Mouse (Mus musculus) T-helper 1 cell (primary cell): ENCODE results near the gene Clpb.

ENCODE experiments used
- in situ Hi-C: fragments of 300-600 bp; cut with MboI, MseI; formaldehyde crosslinking; loops from one replicate; pipeline ENCODE4 v1.15.1; 2025; ENCODE audit warnings: high pct_unique_total_duplicates

Gene Clpb

GRCm38 (mm10) chr7:101820295-101821030 is 157.0 kb downstream of the Clpb start:
- in situ Hi-C loops = no loop called here

GRCm38 (mm10) chr7:101821571-101822501 is 158.4 kb downstream of the Clpb start:
- in situ Hi-C loops = no loop called here

GRCm38 (mm10) chr7:101822836-101823757 is 159.7 kb downstream of the Clpb start:
- in situ Hi-C loops = no loop called here

GRCm38 (mm10) chr7:101823758-101824630 is 160.6 kb downstream of the Clpb start:
- in situ Hi-C loops = no loop called here

GRCm38 (mm10) chr7:101830373-101830772 is 166.9 kb downstream of the Clpb start:
- in situ Hi-C loops = loop anchor here (25.0 kb wide), 1 partner anchor 168 kb away; the partner anchor contains the start of gene Clpb

GRCm38 (mm10) chr7:101831437-101831836 is 168.0 kb downstream of the Clpb start:
- in situ Hi-C loops = loop anchor here (25.0 kb wide), 1 partner anchor 169 kb away; the partner anchor contains the start of gene Clpb

GRCm38 (mm10) chr7:101832372-101832771 is 168.9 kb downstream of the Clpb start:
- in situ Hi-C loops = loop anchor here (25.0 kb wide), 1 partner anchor 170 kb away; the partner anchor contains the start of gene Clpb

GRCm38 (mm10) chr7:101833352-101833751 is 169.9 kb downstream of the Clpb start:
- in situ Hi-C loops = loop anchor here (25.0 kb wide), 1 partner anchor 171 kb away; the partner anchor contains the start of gene Clpb

GRCm38 (mm10) chr7:101833916-101834584 is 170.6 kb downstream of the Clpb start:
- in situ Hi-C loops = loop anchor here (25.0 kb wide), 1 partner anchor 172 kb away; the partner anchor contains the start of gene Clpb

GRCm38 (mm10) chr7:101834903-101835302 is 171.5 kb downstream of the Clpb start:
- in situ Hi-C loops = loop anchor here (25.0 kb wide), 1 partner anchor 173 kb away; the partner anchor contains the start of gene Clpb

- in situ Hi-C loops = loop anchor here (25.0 kb wide), 1 partner anchor 173 kb away; the partner anchor contains the start of gene Clpb
Measured at GRCm38 (mm10) chr7:101835457-101836109, 172.2 kb downstream of the Clpb start.

GRCm38 (mm10) chr7:101836271-101837153 is 173.1 kb downstream of the Clpb start:
- in situ Hi-C loops = loop anchor here (25.0 kb wide), 1 partner anchor 174 kb away; the partner anchor contains the start of gene Clpb

- in situ Hi-C loops = loop anchor here (25.0 kb wide), 1 partner anchor 175 kb away; the partner anchor contains the start of gene Clpb
Measured at GRCm38 (mm10) chr7:101837154-101837605, 173.7 kb downstream of the Clpb start.

- in situ Hi-C loops = loop anchor here (25.0 kb wide), 1 partner anchor 176 kb away; the partner anchor contains the start of gene Clpb
Measured at GRCm38 (mm10) chr7:101837606-101838471, 174.4 kb downstream of the Clpb start, which contains the start of gene Inppl1. Gene Inppl1, minus strand, starts transcription at chr7:101838229.

GRCm38 (mm10) chr7:101844186-101844585 is 180.8 kb downstream of the Clpb start:
- in situ Hi-C loops = loop anchor here (25.0 kb wide), 1 partner anchor 182 kb away; the partner anchor contains the start of gene Clpb
